Mouse (Mus musculus) lung, adult 2 months (tissue): ENCODE data around the gene Nav2.

Experiments
- CTCF ChIP-seq: fragments of 200-500 bp; IDR thresholded peaks from 2 replicates; pipeline ENCODE4 v1.5.1; 2011; ENCODE audit warnings: mild to moderate bottlenecking, low read length, control low read depth; ENCODE audit not compliant: insufficient read depth
- POLR2A ChIP-seq: fragments of 200-500 bp; IDR thresholded peaks from 2 replicates; pipeline ENCODE4 v1.6.1; 2011; ENCODE audit warnings: low read depth, mild to moderate bottlenecking, control low read depth, low read length, borderline replicate concordance; ENCODE audit errors: extremely low read depth

DNA sequence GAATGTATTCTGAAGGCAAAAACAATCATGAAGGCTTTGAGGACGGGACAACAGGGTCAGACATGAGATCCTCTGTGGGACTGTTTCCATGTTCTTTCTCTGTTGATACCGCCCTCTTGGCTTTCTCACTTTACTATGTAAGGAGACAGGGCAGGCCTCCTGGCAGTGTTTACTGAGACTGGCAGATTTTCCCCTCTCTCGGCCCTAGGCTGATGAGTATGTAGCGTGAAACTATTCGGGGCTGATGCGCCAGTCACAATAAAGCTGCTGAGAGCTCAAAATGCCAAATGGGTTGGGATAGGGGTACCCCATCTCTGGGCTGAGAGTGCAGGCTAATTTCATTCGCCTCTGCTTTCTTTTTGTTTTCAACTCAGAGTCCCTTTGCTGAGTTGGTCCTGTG lies 373.9 kb downstream of the Nav2 start:
- TF ChIP-seq CTCF (no peak), POLR2A (no peak)
